Mouse (Mus musculus): ENCODE data around the gene Sipa1l1. TPM values are rescaled to one million over a fixed set of nuclear protein-coding genes. Genes with fewer than 3 reads are reported as not detected.

Gene Sipa1l1
- 34.0 and 36.5 TPM in 2 replicates for polyA plus RNA-seq (2016; fragmentation: Nextera tagmentation; extraction: Ambion mirVana)

DNA sequence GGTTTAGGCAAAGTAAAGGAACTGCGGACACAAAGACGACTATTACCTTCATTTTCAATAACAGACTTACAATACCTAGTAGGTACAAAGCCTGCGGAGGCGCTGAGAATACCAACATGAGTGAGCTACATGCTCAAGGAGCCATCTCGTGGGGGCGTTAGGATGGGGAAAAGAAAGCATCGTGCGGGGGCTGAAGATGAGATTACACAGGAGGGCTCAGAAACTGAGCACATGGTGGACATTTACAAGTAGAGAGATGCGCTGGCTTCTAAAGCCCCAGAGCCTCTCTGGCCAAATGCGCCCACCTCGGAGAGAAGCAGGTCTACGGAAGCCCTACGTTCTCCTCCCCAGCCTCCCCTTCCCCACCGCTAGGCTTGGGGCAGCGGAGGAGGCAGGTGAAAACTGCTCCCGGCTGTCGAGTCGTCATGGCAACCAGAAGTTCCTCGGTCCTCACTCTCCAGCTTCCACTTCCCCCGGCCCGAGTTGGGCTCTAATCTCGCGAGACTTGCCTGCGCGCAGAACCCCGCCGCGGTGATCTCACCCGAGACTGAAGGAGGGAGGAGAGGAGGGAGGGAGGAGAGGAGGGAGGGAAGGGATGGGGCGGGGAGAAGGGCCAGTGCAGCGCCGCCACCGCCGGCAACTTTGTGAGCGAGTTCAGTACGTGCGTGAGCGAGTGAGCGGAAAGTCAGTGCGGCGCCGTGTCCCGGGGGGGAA is at the start of gene Sipa1l1:
Sipa1l1 (plus strand) TSS at position 501 of the 714 bp plus-strand sequence.
- no peaks in the 10 kb centered on the region for H3K36me3 ChIP-seq (replicated peaks)
- peaks cover 44% of the 10 kb centered on the region for H3K4me1 ChIP-seq
- DNase-seq (ENCODE audit: low spot score), result peak; percentile 98
- H3K27ac ChIP-seq (replicated peaks), result peak within 1 kb of the TSS; percentile 99
- H3K27me3 ChIP-seq (replicated peaks; ENCODE audit: low read depth, poor library complexity, severe bottlenecking), result no peaks in the 10 kb centered on the region
- WGBS, result under 1% methylated on average over 40 of the region's 43 CpGs
- no peaks in the 10 kb centered on the region for H3K9me3 ChIP-seq
- H3K4me3 ChIP-seq, result peak within 1 kb of the TSS; percentile 98

DNA sequence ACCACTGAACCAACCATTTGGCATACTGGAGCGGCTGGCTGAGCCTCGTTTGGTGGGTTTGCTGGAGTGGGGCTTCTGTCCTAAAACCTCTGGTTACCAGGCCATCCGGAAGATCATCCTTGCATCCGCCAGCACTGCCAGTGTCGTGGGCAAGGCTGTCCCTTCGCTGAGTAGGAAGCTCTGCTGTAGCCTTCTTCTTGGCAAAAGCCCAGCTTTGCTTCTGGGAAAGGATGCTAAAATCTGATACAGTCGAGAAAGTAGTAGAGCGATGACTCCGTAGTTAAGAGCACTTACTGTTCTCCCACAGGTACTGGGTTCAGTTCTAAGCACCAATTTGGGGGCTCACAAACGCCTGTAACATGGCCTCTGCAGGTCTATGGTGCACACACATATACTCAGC is 47.2 kb upstream of the Sipa1l1 start:
- 77% methylated on average over 10 of the region's 10 CpGs for WGBS
- no peaks in the 10 kb centered on the region for H3K36me3 ChIP-seq (replicated peaks)

DNA sequence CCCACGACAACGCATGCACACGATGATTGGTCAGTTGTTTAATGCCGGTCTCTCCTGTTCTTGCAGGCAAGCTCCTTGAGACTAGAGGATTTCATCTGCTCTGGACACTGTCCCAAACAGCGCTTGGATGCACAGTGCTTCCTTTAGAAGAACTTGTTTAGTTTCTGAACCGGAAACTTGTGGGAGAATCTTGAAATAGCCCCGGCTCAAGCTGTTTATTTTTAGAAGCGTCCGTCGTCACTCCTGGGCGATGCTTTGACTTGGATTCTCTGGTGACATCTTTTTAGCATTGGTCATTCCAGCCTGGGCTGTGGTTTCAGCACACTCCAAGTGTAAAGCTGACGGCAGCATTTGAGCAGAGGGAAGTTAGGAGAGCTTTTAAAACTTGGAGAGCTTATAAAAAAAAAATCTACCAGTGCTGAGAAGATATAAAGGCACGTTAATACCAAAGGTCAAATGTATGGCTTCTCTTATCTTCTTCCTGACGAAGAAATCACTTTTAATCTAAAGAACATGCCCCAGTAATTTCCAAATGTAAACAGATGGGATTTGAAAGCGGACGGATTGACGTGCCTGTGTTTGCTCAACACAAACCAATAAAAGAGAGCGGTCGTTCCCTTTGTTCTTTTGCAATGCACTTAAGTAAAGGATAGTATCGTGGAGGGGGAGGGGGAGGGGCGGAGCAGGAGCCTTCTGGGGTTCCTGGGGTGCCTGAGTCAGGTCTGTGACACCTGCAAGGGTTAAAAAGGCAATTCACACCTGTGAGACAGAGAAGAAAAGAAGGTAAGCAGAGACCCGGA is 46.5 kb upstream of the Sipa1l1 start:
- 28% methylated on average over 22 of the region's 22 CpGs for WGBS
- Histone ChIP-seq H3K4me3 (peak overlapping the region; percentile 21), H3K4me1 (peaks cover 24% of the 10 kb centered on the region)

More for the DNA sequence above, 47.2 kb upstream of the Sipa1l1 start:
- Histone ChIP-seq H3K27ac (replicated peaks) (no peak overlapping the region), H3K9me3 (no peaks in the 10 kb centered on the region), H3K27me3 (replicated peaks; ENCODE audit: low read depth, poor library complexity, severe bottlenecking) (no peaks in the 10 kb centered on the region), H3K4me3 (no peak overlapping the region), H3K4me1 (peaks cover 24% of the 10 kb centered on the region)
- DNase-seq (ENCODE audit: low spot score), result no peak

DNA sequence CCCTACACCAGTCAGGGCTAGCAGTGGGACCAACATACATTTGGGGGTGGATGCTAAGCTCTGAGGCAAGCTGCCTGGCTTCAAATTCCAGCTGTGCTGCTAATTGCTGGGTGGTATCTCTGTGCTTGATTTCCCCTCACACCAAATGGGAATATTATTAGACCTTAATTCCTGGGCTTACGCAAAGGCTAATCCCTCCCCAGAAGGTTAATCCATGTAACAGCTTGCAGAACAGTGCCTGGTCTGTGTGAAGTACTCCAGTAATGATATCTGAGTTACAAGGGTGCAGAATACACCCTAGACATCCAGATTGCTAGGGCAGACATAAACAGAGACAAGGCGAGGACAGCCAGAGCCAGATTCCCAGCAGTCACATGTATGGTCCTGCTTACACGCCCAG is 42.3 kb upstream of the Sipa1l1 start:
- DNase-seq (ENCODE audit: low spot score), result no peak
- Histone ChIP-seq H3K27ac (replicated peaks) (no peak overlapping the region), H3K9me3 (no peaks in the 10 kb centered on the region), H3K4me1 (peaks cover 15% of the 10 kb centered on the region), H3K36me3 (replicated peaks) (no peaks in the 10 kb centered on the region), H3K27me3 (replicated peaks; ENCODE audit: low read depth, poor library complexity, severe bottlenecking) (0 out of 2 replicates have a peak, but pooled peaks cover 4% of the 10 kb centered on the region), H3K4me3 (no peak overlapping the region)
- WGBS, result 71% methylated on average over 3 of the region's 3 CpGs

More for the DNA sequence above, 46.5 kb upstream of the Sipa1l1 start:
- no peaks in the 10 kb centered on the region for H3K27me3 ChIP-seq (replicated peaks; ENCODE audit: low read depth, poor library complexity, severe bottlenecking)
- H3K36me3 ChIP-seq (replicated peaks), result no peaks in the 10 kb centered on the region
- H3K9me3 ChIP-seq, result no peaks in the 10 kb centered on the region
- no peak overlapping the region for H3K27ac ChIP-seq (replicated peaks)
- peak; percentile 23 for DNase-seq (ENCODE audit: low spot score)

DNA sequence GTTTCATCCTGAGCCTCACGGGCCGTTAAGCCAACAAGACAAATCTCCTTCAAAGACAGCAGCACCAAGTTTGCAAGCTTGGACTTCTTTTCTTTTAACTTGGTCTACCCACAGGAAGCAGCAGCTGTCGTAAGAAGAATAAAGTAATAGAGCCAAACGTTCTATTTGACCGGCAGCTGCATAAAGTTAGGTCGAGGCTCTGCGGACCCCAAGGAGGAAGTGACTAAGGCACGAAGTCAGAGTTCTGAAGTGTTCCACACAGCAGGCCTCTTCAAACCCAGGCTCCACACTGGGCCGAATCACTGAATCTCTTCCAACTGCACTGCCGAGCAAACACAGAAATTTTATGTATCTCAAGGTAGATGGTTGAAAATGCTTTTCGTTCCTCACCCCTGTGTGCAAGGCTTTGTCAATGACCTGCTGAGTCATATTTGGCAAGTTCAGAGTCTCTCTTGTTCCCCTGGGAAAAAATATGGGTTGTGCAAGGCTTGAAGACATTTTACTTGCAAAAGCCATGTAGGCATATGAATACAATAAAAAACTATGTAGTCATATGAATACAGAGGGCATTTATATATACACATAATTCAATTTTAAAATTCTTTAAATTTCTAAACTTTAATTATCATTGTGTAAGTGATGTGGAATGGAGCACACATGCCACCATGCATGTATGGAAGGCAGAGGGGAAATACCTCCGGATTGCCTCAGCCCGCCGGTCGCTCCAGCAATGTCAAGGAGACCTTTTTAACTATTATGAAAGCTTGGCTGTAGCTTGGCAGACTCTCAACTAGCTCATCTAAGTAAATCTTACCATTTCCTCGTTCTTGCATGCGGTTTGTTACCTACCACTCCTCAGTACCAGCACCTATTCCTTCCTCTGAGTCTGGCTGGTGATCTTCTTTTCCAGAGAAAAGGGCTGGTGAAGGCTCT is 29.6 kb upstream of the Sipa1l1 start:
- Histone ChIP-seq H3K36me3 (replicated peaks) (no peaks in the 10 kb centered on the region), H3K9me3 (no peaks in the 10 kb centered on the region), H3K27ac (replicated peaks) (no peak overlapping the region), H3K4me1 (no peaks in the 10 kb centered on the region), H3K27me3 (replicated peaks; ENCODE audit: low read depth, poor library complexity, severe bottlenecking) (no peaks in the 10 kb centered on the region), H3K4me3 (no peak overlapping the region)
- WGBS, result 90% methylated on average over 17 of the region's 17 CpGs
- no peak for DNase-seq (ENCODE audit: low spot score)

DNA sequence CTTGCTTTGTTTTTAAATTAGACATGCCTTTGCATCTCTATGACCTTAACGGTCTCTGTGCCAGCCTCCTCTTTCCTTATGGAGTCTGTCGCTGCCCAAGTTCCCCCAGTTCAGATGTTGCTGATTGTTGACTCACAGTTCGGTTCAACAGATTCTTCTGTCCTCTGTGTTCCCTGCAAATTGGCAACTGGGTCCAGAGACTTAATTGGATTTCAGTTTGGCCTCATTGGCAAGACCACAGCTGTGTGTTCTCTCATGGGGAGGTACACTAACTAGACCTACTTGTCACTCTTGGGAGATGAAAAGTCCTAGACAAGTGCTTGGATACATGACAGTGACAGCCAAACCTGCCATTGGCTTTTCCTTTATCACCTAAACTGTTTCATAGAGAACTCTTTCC is 25.7 kb upstream of the Sipa1l1 start:
- Histone ChIP-seq H3K27ac (replicated peaks) (no peak overlapping the region), H3K36me3 (replicated peaks) (no peaks in the 10 kb centered on the region), H3K27me3 (replicated peaks; ENCODE audit: low read depth, poor library complexity, severe bottlenecking) (no peaks in the 10 kb centered on the region), H3K9me3 (no peaks in the 10 kb centered on the region), H3K4me1 (peaks cover 25% of the 10 kb centered on the region), H3K4me3 (no peak overlapping the region)
- DNase-seq (ENCODE audit: low spot score), result no peak
- WGBS, result 89% methylated on average over 3 of the region's 3 CpGs

DNA sequence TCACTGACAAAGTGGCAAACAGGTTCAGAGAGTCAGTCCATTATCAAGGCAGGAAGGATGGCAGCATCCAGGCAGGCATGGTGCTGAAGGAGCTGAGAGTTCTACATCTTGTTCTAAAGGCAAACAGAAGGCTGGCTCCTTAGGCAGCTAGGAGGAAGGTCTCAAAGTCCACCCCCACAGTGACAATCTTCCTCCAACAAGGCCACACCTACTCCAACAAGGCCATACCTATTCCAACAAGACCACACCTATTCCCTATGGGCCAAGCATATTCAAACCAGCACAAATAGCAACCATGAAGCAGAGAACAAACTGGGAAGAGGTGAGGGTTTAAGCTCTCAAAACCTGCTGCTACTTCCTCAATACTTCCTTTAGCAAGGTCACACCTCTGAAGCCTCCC is 23.9 kb upstream of the Sipa1l1 start:
- no peaks in the 10 kb centered on the region for H3K27me3 ChIP-seq (replicated peaks; ENCODE audit: low read depth, poor library complexity, severe bottlenecking)
- H3K4me3 ChIP-seq, result no peak overlapping the region
- peaks cover 30% of the 10 kb centered on the region for H3K4me1 ChIP-seq
- DNase-seq (ENCODE audit: low spot score), result no peak
- no peaks in the 10 kb centered on the region for H3K36me3 ChIP-seq (replicated peaks)
- no peak overlapping the region for H3K27ac ChIP-seq (replicated peaks)
- no peaks in the 10 kb centered on the region for H3K9me3 ChIP-seq

DNA sequence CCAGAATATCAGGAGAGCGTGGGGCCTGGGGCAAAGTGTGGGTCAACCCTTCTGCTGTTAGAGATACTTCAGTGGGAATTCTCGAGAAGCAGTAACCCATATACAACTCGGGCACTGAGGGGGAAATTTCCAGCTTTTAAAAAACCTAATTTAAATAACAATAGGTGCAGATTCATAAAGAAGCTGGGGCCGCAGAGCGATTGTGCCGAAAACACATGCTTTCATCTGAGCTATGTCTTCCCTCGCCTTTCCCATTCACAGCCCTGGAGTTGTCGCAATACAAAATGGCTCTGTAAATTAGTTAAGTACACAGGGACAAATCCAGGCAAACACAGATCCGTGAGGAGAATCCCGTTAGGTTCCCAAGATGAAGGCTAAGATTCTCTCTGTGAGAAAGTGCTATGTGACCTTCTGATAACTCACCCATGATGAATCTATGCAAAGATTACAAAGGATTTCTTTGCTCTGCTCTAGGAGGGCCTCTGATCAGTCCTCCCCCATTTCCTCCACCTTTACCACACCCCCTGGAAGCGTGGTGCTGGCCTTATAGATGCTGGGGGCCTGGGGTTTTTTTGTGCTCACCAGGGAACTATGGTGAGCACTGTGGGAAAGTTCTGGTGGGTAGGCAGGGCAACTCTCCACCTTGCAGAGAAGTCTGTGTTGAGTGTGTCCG is 22.0 kb upstream of the Sipa1l1 start:
- H3K27ac ChIP-seq (replicated peaks), result no peak overlapping the region
- H3K27me3 ChIP-seq (replicated peaks; ENCODE audit: low read depth, poor library complexity, severe bottlenecking), result no peaks in the 10 kb centered on the region
- DNase-seq (ENCODE audit: low spot score), result no peak
- 70% methylated on average over 12 of the region's 12 CpGs for WGBS
- H3K4me1 ChIP-seq, result peaks cover 30% of the 10 kb centered on the region
- H3K9me3 ChIP-seq, result no peaks in the 10 kb centered on the region
- no peaks in the 10 kb centered on the region for H3K36me3 ChIP-seq (replicated peaks)
- no peak overlapping the region for H3K4me3 ChIP-seq

DNA sequence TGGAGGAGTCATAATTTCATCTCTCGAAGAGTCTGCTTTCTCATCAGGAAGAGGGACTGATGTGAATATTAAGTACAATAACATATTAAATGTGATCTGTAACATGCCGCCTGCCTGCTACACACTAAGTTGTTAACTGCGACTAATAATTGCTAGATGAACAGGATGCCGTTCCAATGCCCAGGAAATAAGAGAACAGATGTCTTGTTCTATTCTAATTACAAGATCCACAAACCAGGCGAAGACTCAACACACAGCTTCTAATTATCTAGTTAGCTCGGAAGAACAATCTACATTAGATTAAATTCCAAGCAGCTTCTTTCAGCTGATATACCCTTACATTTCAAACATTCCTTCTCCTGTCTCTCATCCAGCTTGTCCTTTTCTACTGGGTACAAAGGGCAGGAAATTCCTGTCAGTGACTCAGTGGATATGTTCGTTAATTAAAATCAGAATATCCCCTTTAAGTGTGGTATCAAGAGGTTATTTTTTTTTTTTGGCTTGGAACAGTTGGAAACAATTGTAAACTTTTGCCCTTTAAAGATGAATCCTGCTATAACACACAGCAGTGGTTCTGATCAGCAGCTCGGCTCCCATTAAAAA is 20.7 kb upstream of the Sipa1l1 start:
- DNase-seq (ENCODE audit: low spot score), result no peak
- Histone ChIP-seq H3K4me1 (peaks cover 30% of the 10 kb centered on the region), H3K27me3 (replicated peaks; ENCODE audit: low read depth, poor library complexity, severe bottlenecking) (no peaks in the 10 kb centered on the region), H3K36me3 (replicated peaks) (no peaks in the 10 kb centered on the region), H3K4me3 (no peak overlapping the region), H3K9me3 (no peaks in the 10 kb centered on the region), H3K27ac (replicated peaks) (no peak overlapping the region)
- 54% methylated on average over 8 of the region's 8 CpGs for WGBS

DNA sequence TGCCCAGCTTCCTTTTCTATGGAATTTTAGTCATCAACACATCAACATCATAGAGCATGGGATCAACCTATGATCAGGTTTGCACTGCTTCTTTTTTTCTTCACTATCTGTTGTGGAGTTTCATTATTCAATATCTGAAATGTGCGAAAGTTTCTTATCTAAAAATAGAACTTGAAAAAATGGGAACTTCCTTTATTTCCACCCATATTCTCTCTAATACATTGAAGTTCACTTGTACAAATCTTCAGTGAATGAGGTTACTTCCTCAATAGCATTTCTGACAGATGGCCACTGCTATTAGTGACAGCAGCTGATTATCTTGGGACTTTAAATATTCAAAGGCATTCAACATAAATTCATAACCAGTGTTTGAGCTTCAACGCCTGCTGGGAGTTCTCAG is 18.1 kb upstream of the Sipa1l1 start:
- no peak for DNase-seq (ENCODE audit: low spot score)
- 94% methylated on average over 2 of the region's 2 CpGs for WGBS
- Histone ChIP-seq H3K27me3 (replicated peaks; ENCODE audit: low read depth, poor library complexity, severe bottlenecking) (no peaks in the 10 kb centered on the region), H3K27ac (replicated peaks) (no peak overlapping the region), H3K4me3 (no peak overlapping the region), H3K9me3 (no peaks in the 10 kb centered on the region), H3K36me3 (replicated peaks) (no peaks in the 10 kb centered on the region), H3K4me1 (peaks cover 27% of the 10 kb centered on the region)

DNA sequence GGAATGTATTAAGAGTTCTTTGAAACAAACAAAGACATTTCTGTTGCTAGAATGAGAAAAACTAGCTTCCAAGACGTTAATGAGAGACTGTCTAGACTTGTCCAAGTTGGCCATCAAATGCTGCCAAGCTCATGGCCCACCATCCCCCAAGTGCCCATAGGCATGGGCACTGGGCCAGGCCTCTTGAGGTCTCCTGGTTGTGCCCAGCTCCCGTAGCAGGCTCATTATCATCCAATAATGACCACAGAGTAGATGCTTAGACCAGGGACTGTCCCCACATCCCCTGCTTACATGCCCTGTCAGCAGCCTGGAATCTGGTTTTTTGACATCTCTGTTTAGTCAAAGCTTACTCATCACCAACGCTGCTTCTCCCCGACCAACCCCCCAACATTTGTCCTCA is 14.6 kb upstream of the Sipa1l1 start:
- no peaks in the 10 kb centered on the region for H3K27me3 ChIP-seq (replicated peaks; ENCODE audit: low read depth, poor library complexity, severe bottlenecking)
- no peak for DNase-seq (ENCODE audit: low spot score)
- no peaks in the 10 kb centered on the region for H3K36me3 ChIP-seq (replicated peaks)
- no peak overlapping the region for H3K27ac ChIP-seq (replicated peaks)
- 84% methylated on average over 4 of the region's 4 CpGs for WGBS
- no peak overlapping the region for H3K4me3 ChIP-seq
- H3K4me1 ChIP-seq, result no peaks in the 10 kb centered on the region
- 0 out of 2 replicates have a peak, but pooled peaks cover 2% of the 10 kb centered on the region for H3K9me3 ChIP-seq
